Mouse (Mus musculus) forebrain, postnatal 0 days (tissue): ENCODE measurements around the gene Stk10. TPM values are rescaled to one million over a fixed set of nuclear protein-coding genes. Genes with fewer than 3 reads are reported as not detected.
A peak's percentile ranks its signal among the peaks of the same experiment; 100 is the strongest.

Experiments used
- ATAC-seq: fragments of 200-750 bp; cut with Nextera tagmentation; 2 replicates; pipeline ENCODE4 v1.8.0; 2017; ENCODE audit warnings: mild to moderate bottlenecking, moderate library complexity
- DNase-seq: peaks from one replicate; pipeline ENCODE4 v3.0.0-alpha.2; 2015
- H3K27ac ChIP-seq: fragments of 300-500 bp; sonication (generic); 2 replicates; pipeline ENCODE4 v1.5.1; 2014; ENCODE audit warnings: low read depth, mild to moderate bottlenecking, antibody characterized with exemption, low read length, moderate library complexity, mixed read lengths
- H3K27me3 ChIP-seq: fragments of 300-500 bp; sonication (generic); 2 replicates; pipeline ENCODE4 v1.6.1; 2014; ENCODE audit warnings: mild to moderate bottlenecking, low read length, mixed read lengths; ENCODE audit not compliant: insufficient read depth
- H3K36me3 ChIP-seq: fragments of 300-500 bp; sonication (generic); 2 replicates; pipeline ENCODE4 v1.6.1; 2014; ENCODE audit warnings: mild to moderate bottlenecking, moderate library complexity; ENCODE audit not compliant: insufficient read depth
- H3K4me1 ChIP-seq: fragments of 300-500 bp; sonication (generic); 2 replicates; pipeline ENCODE4 v1.6.1; 2014; ENCODE audit warnings: antibody characterized with exemption; ENCODE audit not compliant: insufficient read depth
- H3K4me2 ChIP-seq: fragments of 300-500 bp; sonication (generic); 2 replicates; pipeline ENCODE4 v1.6.1; 2014; ENCODE audit warnings: low read depth, mild to moderate bottlenecking, moderate library complexity
- H3K4me3 ChIP-seq: fragments of 300-500 bp; sonication (generic); 2 replicates; pipeline ENCODE4 v1.5.1; 2014; ENCODE audit warnings: low read depth, low read length, mixed read lengths
- H3K9ac ChIP-seq: fragments of 300-500 bp; sonication (generic); 2 replicates; pipeline ENCODE4 v1.6.1; 2014; ENCODE audit warnings: mild to moderate bottlenecking
- H3K9me3 ChIP-seq: fragments of 300-500 bp; sonication (generic); 2 replicates; pipeline ENCODE4 v1.6.1; 2016; ENCODE audit warnings: low read length
- CTCF ChIP-seq: sonication (generic); IDR thresholded peaks from 2 replicates; pipeline ENCODE4 v1.5.1; 2016; ENCODE audit warnings: antibody characterized with exemption, control low read depth, low read depth
- WGBS: fragments of 180-500 bp; shearing (Covaris S2); extraction: QIAGEN DNeasy Blood & Tissue Kit; methylation state at CpG from one replicate; pipeline ENCODE4 v1.1.7; 2014; 5-methylcytosine and 5-hydroxymethylcytosine counted together
- polyA plus RNA-seq: library from polyadenylated mRNA; unstranded; fragments of >200 nt; fragmentation: Nextera tagmentation; extraction: Ambion mirVana; gene quantifications from 2 replicates; pipeline ENCODE4 v1.2.1, GENCODE M21; 2015
- total RNA-seq: library from RNA; depleted of rRNA; stranded (reverse); fragments of >200 nt; gene quantifications from 2 replicates; pipeline ENCODE4 v1.2.3, GENCODE M21; 2014; rRNA removed

Gene Stk10
- total RNA-seq (2.0 and 2.3 TPM in 2 replicates), polyA plus RNA-seq (0.90 and 0.97 TPM in 2 replicates)

DNA sequence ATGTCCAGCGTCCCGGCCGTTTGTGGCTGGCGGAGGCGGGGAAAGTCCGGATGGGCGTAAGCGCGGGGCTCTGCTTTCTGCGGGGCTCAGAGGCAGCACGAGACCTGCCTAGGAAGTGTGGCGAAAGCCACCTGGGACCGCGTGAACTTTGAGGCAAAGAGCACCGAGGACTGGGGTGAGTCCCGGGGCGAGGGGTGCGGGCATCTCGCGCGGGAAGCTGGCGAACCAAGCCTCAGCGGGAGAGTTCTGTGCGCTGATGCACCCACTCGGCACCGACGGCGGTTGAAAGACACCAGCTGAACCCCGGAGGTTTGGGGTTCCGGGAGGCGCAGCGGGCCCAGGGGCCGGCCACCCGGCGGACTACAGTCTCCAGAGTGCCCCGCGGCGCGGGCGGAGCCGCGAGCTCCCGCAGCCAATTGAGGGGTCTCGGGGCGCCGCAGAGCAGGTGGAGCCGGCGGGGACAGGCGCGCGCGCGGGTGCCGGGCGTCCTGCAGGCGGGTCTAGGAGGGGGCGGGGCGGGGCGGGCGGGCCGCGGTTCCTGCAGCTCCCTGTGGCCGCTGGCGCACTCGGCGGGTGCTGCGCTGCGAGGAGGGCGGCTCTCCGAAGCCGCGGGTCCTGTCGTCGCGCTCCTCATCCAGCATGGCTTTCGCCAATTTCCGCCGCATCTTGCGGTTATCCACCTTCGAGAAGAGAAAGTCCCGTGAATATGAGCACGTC is at the start of gene Stk10:
TSS of gene Stk10 (plus strand) at position 541 of the 717 bp plus-strand sequence.
- peak; percentile 98 for ATAC-seq

DNA sequence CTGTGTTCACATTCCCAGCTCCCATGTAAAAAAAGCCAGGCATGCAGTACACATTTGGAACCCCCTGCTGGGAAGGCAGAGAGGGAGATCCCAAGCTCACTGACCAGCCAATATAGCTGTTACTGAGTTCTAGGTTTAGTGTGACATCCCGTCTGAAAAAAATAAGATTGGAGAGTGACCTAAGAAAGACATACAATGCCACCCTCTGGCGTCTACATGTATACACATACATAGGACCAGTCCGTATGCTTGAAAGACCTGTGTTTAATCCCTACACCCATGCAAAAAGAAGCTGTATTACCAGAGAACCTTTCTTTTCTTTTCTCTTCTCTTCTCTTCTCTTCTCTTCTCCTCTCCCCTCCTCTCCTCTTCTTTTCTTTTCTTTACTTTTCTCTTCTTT is 47.8 kb upstream of the Stk10 start:
- DNase-seq = no peak

More for the DNA sequence above, at the start of gene Stk10:
- 2% methylated on average over 80 of the region's 82 CpGs for WGBS
- H3K4me2 ChIP-seq = peak within 1 kb of the TSS; percentile 98
- peak within 1 kb of the TSS; percentile 61 for H3K9ac ChIP-seq
- no peak within 1 kb of the TSS for H3K27ac ChIP-seq
- DNase-seq = peak; percentile 87
- peaks cover 6% of the 10 kb centered on the region; the same call in 1 of the 2 replicates for H3K4me1 ChIP-seq
- no peaks in the 10 kb centered on the region for H3K36me3 ChIP-seq
- TF ChIP-seq CTCF = no peak
- H3K27me3 ChIP-seq = peaks cover 5% of the 10 kb centered on the region
- H3K9me3 ChIP-seq = no peaks in the 10 kb centered on the region
- peak within 1 kb of the TSS; percentile 68 for H3K4me3 ChIP-seq

DNA sequence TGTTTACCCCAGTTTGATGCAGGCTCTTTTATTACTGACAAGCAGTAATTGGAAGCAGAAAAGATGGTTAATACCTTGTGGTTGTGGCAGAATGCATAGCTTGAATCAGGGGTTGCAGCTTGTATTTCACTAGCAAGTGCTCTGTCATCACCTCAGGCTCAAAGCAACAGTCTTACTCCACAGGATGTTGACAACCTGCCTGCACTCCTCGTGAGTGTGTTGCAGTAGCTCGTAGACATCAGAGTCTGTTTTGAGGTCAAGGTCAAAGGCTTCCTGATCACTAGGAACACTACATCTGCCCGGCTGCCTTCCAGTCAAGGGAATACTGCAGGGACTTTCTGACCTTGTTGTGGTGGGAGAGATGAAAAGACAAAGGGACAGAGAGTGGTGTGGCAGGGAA is 46.5 kb upstream of the Stk10 start:
- no peaks in the 10 kb centered on the region for H3K9me3 ChIP-seq
- H3K4me3 ChIP-seq = no peak overlapping the region
- no peaks in the 10 kb centered on the region for H3K27me3 ChIP-seq
- no peak for DNase-seq
- WGBS = 82% methylated on average over 3 of the region's 3 CpGs
- no peak for ATAC-seq
- no peak overlapping the region for H3K9ac ChIP-seq
- H3K4me1 ChIP-seq = 0 out of 2 replicates have a peak, but pooled peaks cover 5% of the 10 kb centered on the region
- H3K36me3 ChIP-seq = no peaks in the 10 kb centered on the region
- H3K4me2 ChIP-seq = no peak overlapping the region
- no peak for TF ChIP-seq CTCF
- H3K27ac ChIP-seq = no peak overlapping the region

More for the DNA sequence above, 47.8 kb upstream of the Stk10 start:
- no peaks in the 10 kb centered on the region for H3K9me3 ChIP-seq
- no peak overlapping the region for H3K9ac ChIP-seq
- no peaks in the 10 kb centered on the region for H3K36me3 ChIP-seq
- H3K4me3 ChIP-seq = no peak overlapping the region
- 0 out of 2 replicates have a peak, but pooled peaks cover 3% of the 10 kb centered on the region for H3K4me1 ChIP-seq
- no peak overlapping the region for H3K4me2 ChIP-seq
- no peak for ATAC-seq
- no peak for TF ChIP-seq CTCF
- 66% methylated on average over 3 of the region's 3 CpGs for WGBS
- H3K27me3 ChIP-seq = no peaks in the 10 kb centered on the region
- no peak overlapping the region for H3K27ac ChIP-seq

DNA sequence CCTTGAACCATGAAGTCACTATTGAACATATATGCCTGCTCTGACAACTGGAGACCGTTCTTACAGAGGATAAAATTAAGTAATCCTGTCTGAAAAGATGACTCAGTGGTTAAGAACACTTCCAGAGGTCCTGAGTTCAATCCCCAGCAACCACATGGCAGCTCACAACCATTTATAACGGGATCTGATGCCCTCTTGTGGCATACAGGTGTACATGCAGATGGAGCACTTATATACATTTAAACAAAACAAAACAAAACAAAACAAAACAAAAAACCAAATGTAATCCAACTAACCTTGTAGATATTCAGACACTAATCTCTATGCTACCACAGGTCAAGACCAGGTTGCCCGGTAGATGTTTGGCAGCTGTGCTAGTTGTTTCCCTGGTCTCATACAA is 45.6 kb upstream of the Stk10 start:
- no peak overlapping the region for H3K27ac ChIP-seq
- 93% methylated on average over 3 of the region's 3 CpGs for WGBS
- no peaks in the 10 kb centered on the region for H3K36me3 ChIP-seq
- no peaks in the 10 kb centered on the region for H3K27me3 ChIP-seq
- no peak for ATAC-seq
- DNase-seq = no peak
- H3K9ac ChIP-seq = no peak overlapping the region
- TF ChIP-seq CTCF = peak; percentile 26; the same call in 1 of the 2 replicates
- 0 out of 2 replicates have a peak, but pooled peaks cover 5% of the 10 kb centered on the region for H3K4me1 ChIP-seq
- H3K9me3 ChIP-seq = no peaks in the 10 kb centered on the region
- no peak overlapping the region for H3K4me2 ChIP-seq
- H3K4me3 ChIP-seq = no peak overlapping the region

DNA sequence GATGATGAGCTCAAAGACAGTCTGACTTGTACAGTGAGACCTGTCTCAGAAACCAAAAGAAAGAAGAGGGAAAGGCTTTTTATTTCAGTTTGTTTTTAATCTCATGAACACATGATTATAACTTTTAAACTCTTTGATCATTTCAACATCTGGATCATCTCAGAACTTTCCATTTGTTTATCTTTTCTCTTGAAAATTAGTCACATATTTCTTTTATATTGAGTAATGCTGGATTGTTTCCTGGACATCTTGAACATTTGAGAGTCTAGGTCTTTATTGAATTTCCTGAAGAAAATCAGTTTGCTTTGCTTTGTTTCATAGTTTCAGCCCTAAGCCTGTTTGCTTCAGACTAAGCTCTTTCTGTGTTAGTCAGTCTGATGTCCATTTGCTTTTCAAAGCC is 44.8 kb upstream of the Stk10 start:
- H3K9me3 ChIP-seq = no peaks in the 10 kb centered on the region
- H3K9ac ChIP-seq = no peak overlapping the region
- no peak for DNase-seq
- H3K4me1 ChIP-seq = 0 out of 2 replicates have a peak, but pooled peaks cover 5% of the 10 kb centered on the region
- H3K27ac ChIP-seq = no peak overlapping the region
- H3K27me3 ChIP-seq = no peaks in the 10 kb centered on the region
- no peaks in the 10 kb centered on the region for H3K36me3 ChIP-seq
- ATAC-seq = no peak
- TF ChIP-seq CTCF = no peak
- no peak overlapping the region for H3K4me3 ChIP-seq
- H3K4me2 ChIP-seq = no peak overlapping the region

DNA sequence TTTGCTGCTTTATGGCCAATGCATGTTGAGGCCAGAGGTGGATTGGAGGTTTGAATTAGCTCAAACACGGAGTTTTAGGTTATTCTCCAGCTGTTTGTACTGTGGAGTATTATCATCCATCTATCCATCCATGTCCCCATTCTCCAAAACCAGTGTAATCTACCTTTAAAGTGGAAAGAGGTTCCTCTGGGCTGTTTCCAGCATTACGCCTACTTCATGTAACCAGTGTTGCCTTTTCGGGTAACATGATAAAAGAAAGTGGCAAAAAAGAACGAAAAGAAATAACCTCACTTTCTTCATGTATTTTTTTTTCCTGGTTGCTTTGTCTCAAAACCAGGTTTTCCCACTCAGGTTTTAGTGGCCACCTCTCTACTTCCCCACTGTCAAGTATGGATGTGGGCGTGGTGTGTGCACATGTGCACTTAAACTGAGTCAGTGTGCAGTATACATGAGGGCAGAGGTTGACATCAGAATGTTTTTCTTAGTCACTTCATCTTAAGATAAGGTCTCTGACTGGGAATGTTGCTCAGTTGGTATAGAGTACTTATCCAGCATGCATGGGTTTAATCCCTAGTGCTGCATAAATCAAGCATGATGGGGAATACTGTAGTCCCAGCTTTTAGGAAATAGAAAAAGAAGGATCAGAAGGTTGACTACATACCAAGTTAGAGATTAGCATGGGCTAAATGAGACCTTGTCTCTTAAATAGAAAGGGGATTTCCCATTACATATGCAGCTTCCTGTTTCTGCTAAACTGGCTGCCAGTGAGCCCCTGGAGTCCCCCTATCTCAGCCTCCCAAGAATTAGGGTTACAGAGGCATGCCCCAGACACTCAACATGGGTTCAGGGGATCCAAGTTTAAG is 44.1 kb upstream of the Stk10 start:
- no peak for DNase-seq
- H3K27me3 ChIP-seq = no peaks in the 10 kb centered on the region
- WGBS = 92% methylated on average over 5 of the region's 5 CpGs

DNA sequence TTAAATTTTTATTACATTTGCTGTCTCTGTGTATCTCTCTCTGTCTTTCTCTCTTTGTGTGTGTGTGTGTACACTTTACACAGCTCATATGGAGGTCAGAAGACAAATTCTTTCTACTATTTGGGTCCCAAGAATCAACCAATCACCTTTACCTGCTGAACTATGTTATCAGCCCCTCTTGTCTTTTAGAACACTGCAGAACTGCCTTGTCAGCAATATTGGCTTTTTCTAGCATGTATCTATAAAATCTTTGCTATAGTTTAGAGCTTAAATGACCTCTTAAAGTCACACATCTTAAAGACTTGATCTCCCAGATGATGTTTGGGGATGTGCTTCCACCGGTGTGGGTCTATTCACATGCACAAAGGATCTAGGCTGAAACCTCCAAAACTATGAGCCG is 42.0 kb upstream of the Stk10 start:
- ATAC-seq (no peak), DNase-seq (no peak)
- Histone ChIP-seq H3K9ac (no peak overlapping the region), H3K4me2 (no peak overlapping the region), H3K4me1 (0 out of 2 replicates have a peak, but pooled peaks cover 5% of the 10 kb centered on the region), H3K36me3 (no peaks in the 10 kb centered on the region), H3K9me3 (no peaks in the 10 kb centered on the region), H3K27ac (no peak overlapping the region), H3K27me3 (no peaks in the 10 kb centered on the region), H3K4me3 (no peak overlapping the region)
- TF ChIP-seq CTCF = no peak
- WGBS = 97% methylated on average over 2 of the region's 2 CpGs

More for the DNA sequence above, 44.1 kb upstream of the Stk10 start:
- H3K36me3 ChIP-seq = no peaks in the 10 kb centered on the region
- H3K9me3 ChIP-seq = no peaks in the 10 kb centered on the region
- H3K4me2 ChIP-seq = no peak overlapping the region
- H3K4me3 ChIP-seq = no peak overlapping the region
- no peak for ATAC-seq
- H3K9ac ChIP-seq = no peak overlapping the region
- H3K27ac ChIP-seq = no peak overlapping the region
- TF ChIP-seq CTCF = no peak
- H3K4me1 ChIP-seq = 0 out of 2 replicates have a peak, but pooled peaks cover 5% of the 10 kb centered on the region
